Mouse (Mus musculus): ENCODE results near the gene Exoc4. TPM values are rescaled to one million over a fixed set of nuclear protein-coding genes. Genes with fewer than 3 reads are reported as not detected.

Gene Exoc4
- polyA plus RNA-seq, 1 experiment from 2014 or later, result 11.7 TPM

DNA sequence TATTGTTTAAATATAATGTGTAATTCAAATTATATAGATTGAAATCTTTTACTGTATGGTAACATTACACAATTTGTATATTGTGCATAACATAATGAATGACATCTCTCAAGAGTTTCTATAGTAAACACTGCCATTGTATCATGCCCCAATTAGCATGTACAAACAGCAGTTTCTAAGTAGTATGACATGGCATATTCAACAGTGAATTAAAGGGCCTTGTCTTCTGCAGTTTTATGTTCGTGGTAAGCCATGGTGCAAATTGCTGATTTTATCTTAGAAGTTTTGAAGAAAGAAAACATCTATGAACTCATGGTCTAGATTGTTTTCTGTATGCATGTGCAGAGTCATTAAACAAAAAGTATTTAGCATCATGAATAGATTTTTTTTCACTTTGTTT, 79.4 kb downstream of the Exoc4 start:
- H3K36me3 ChIP-seq (ENCODE audit: insufficient read depth, low read length), result peaks cover 6% of the 10 kb centered on the region; the same call in 1 of the 2 replicates
- DNase-seq (ENCODE audit: low spot score) (no peak), ATAC-seq (no peak)
- H3K4me2 ChIP-seq (replicated peaks; ENCODE audit: low read depth, low read length), result no peak overlapping the region
- no peak overlapping the region for H3K9ac ChIP-seq (replicated peaks; ENCODE audit: low read depth)
- no peaks in the 10 kb centered on the region for H3K9me3 ChIP-seq (ENCODE audit: low read length)
- H3K27ac ChIP-seq (ENCODE audit: low read length), result no peak overlapping the region
- H3K4me1 ChIP-seq (ENCODE audit: insufficient read depth, low read depth, low read length), result no peaks in the 10 kb centered on the region
- no peak overlapping the region for H3K4me3 ChIP-seq (ENCODE audit: low read depth, low read length)
- 83% methylated on average over 1 of the region's 1 CpGs for WGBS
- TF ChIP-seq EP300 (IDR thresholded peaks at IDR 0.05) (no peak), CTCF (IDR thresholded peaks at IDR 0.05) (no peak)
- H3K27me3 ChIP-seq (replicated peaks; ENCODE audit: insufficient read depth, low read length), result no peaks in the 10 kb centered on the region

DNA sequence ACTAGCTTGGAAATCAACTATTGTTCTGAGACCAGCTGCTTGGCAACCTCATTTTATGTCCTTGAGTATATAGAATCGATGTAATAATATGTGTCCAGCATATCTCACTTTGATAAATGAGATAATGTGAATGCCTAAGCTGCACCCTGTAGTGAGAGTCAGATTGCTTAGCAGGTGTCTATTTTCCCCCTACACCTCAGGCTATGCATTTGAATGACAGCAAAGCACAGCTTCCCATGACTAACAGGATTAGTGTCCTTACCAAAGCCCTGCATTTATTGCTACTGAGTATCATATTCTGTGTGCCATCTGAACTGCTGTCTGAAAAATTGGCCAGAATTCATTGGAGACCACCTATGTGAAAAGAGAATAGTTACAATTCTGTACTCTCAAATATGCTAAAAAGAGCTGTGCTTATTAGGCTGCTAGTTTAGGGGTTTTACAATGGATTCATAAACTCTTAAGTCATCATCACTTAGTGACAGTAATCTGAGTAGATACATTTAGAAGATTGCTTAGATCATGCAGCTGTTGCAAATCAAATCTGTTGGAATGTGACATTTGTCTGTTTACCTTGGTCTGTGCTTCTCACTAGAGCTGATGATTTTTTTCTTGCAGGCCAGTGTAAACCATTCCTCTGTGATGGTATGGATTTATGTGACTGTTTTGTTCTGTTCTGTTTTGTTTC, 98.3 kb downstream of the Exoc4 start:
- Histone ChIP-seq H3K4me1 (ENCODE audit: insufficient read depth, low read depth, low read length) (no peaks in the 10 kb centered on the region), H3K4me3 (ENCODE audit: low read depth, low read length) (no peak overlapping the region), H3K27ac (ENCODE audit: low read length) (no peak overlapping the region), H3K9ac (replicated peaks; ENCODE audit: low read depth) (no peak overlapping the region), H3K4me2 (replicated peaks; ENCODE audit: low read depth, low read length) (no peak overlapping the region), H3K9me3 (ENCODE audit: low read length) (no peaks in the 10 kb centered on the region), H3K27me3 (replicated peaks; ENCODE audit: insufficient read depth, low read length) (no peaks in the 10 kb centered on the region), H3K36me3 (ENCODE audit: insufficient read depth, low read length) (no peaks in the 10 kb centered on the region)
- no peak for ATAC-seq
- no peak for TF ChIP-seq EP300 (IDR thresholded peaks at IDR 0.05)
- TF ChIP-seq CTCF (IDR thresholded peaks at IDR 0.05), result no peak
- WGBS, result 58% methylated on average over 1 of the region's 1 CpGs
- no peak for DNase-seq (ENCODE audit: low spot score)

DNA sequence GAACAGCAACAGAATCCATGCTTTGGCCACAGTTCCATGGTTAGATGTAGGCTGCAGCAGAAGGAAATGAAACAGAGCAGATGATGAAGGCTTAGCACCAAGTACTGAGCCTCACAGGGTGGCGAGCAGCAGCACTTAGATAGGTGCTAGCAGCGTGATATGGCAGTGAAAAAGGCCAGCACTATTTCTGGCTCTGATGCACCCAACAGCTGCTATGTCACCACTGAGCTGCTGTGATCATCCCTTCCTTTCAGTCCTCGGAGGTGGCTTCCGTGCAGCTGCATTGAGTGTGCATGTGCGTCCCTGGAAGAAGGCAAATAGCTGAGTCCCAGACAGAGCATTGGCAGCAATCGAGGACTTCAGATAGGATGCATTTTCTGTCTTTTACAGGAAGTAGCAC, 112.7 kb downstream of the Exoc4 start:
- no peaks in the 10 kb centered on the region for H3K4me1 ChIP-seq (ENCODE audit: insufficient read depth, low read depth, low read length)
- H3K9ac ChIP-seq (replicated peaks; ENCODE audit: low read depth), result no peak overlapping the region
- no peak for TF ChIP-seq CTCF (IDR thresholded peaks at IDR 0.05)
- TF ChIP-seq EP300 (IDR thresholded peaks at IDR 0.05), result no peak
- H3K27ac ChIP-seq (ENCODE audit: low read length), result no peak overlapping the region
- WGBS, result 65% methylated on average over 6 of the region's 6 CpGs
- H3K9me3 ChIP-seq (ENCODE audit: low read length), result no peaks in the 10 kb centered on the region
- no peak overlapping the region for H3K4me3 ChIP-seq (ENCODE audit: low read depth, low read length)
- no peak overlapping the region for H3K4me2 ChIP-seq (replicated peaks; ENCODE audit: low read depth, low read length)
- DNase-seq (ENCODE audit: low spot score) (no peak), ATAC-seq (no peak)
- H3K36me3 ChIP-seq (ENCODE audit: insufficient read depth, low read length), result no peaks in the 10 kb centered on the region
- no peaks in the 10 kb centered on the region for H3K27me3 ChIP-seq (replicated peaks; ENCODE audit: insufficient read depth, low read length)

GRCm38 (mm10) chr6:33380517-33380916, 131.6 kb downstream of the Exoc4 start:
- ATAC-seq, result no peak
- WGBS, result 56% methylated on average over 3 of the region's 3 CpGs

DNA sequence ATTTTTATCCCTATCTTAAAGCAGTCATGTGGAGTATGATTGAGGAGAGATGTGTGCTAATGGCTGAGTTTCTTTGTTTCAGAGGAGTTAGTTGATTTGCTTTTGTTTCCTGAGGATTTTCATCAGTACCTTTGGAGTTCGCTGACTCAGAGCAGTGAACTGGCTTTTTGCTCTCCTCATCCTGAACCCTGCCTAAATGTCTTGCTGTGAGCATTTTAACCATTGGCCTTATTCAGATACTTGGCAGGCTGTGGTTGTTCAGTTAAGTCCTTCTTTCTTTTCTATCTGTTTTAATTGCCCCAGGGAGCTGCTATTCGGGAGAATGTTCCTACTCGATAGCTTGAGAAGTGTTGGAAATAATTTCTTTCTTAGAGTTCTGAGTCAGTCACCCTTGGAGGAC, 133.3 kb downstream of the Exoc4 start:
- H3K27ac ChIP-seq (ENCODE audit: low read length), result no peak overlapping the region
- H3K27me3 ChIP-seq (replicated peaks; ENCODE audit: insufficient read depth, low read length), result no peaks in the 10 kb centered on the region
- TF ChIP-seq CTCF (IDR thresholded peaks at IDR 0.05) (no peak), EP300 (IDR thresholded peaks at IDR 0.05) (no peak)
- H3K4me1 ChIP-seq (ENCODE audit: insufficient read depth, low read depth, low read length), result no peaks in the 10 kb centered on the region
- H3K9me3 ChIP-seq (ENCODE audit: low read length), result no peaks in the 10 kb centered on the region
- DNase-seq (ENCODE audit: low spot score), result no peak
- no peak overlapping the region for H3K9ac ChIP-seq (replicated peaks; ENCODE audit: low read depth)
- no peak overlapping the region for H3K4me2 ChIP-seq (replicated peaks; ENCODE audit: low read depth, low read length)
- H3K4me3 ChIP-seq (ENCODE audit: low read depth, low read length), result no peak overlapping the region
- 91% methylated on average over 3 of the region's 3 CpGs for WGBS
- H3K36me3 ChIP-seq (ENCODE audit: insufficient read depth, low read length), result no peaks in the 10 kb centered on the region
- ATAC-seq, result no peak

More at GRCm38 (mm10) chr6:33380517-33380916, 131.6 kb downstream of the Exoc4 start:
- no peak overlapping the region for H3K4me2 ChIP-seq (replicated peaks; ENCODE audit: low read depth, low read length)
- no peaks in the 10 kb centered on the region for H3K4me1 ChIP-seq (ENCODE audit: insufficient read depth, low read depth, low read length)
- H3K36me3 ChIP-seq (ENCODE audit: insufficient read depth, low read length), result no peaks in the 10 kb centered on the region
- no peak overlapping the region for H3K9ac ChIP-seq (replicated peaks; ENCODE audit: low read depth)
- H3K27me3 ChIP-seq (replicated peaks; ENCODE audit: insufficient read depth, low read length), result no peaks in the 10 kb centered on the region
- DNase-seq (ENCODE audit: low spot score), result no peak
- no peaks in the 10 kb centered on the region for H3K9me3 ChIP-seq (ENCODE audit: low read length)
- H3K4me3 ChIP-seq (ENCODE audit: low read depth, low read length), result no peak overlapping the region
- no peak overlapping the region for H3K27ac ChIP-seq (ENCODE audit: low read length)
- TF ChIP-seq EP300 (IDR thresholded peaks at IDR 0.05) (no peak), CTCF (IDR thresholded peaks at IDR 0.05) (no peak)

GRCm38 (mm10) chr6:33392020-33392419, 143.1 kb downstream of the Exoc4 start:
- Histone ChIP-seq H3K36me3 (ENCODE audit: insufficient read depth, low read length) (no peaks in the 10 kb centered on the region), H3K4me1 (ENCODE audit: insufficient read depth, low read depth, low read length) (no peaks in the 10 kb centered on the region), H3K4me3 (ENCODE audit: low read depth, low read length) (no peak overlapping the region), H3K27me3 (replicated peaks; ENCODE audit: insufficient read depth, low read length) (no peaks in the 10 kb centered on the region), H3K4me2 (replicated peaks; ENCODE audit: low read depth, low read length) (no peak overlapping the region), H3K9me3 (ENCODE audit: low read length) (no peaks in the 10 kb centered on the region), H3K9ac (replicated peaks; ENCODE audit: low read depth) (no peak overlapping the region), H3K27ac (ENCODE audit: low read length) (no peak overlapping the region)
- ATAC-seq (no peak), DNase-seq (ENCODE audit: low spot score) (no peak)
- TF ChIP-seq CTCF (IDR thresholded peaks at IDR 0.05), result peak; percentile 48
- TF ChIP-seq EP300 (IDR thresholded peaks at IDR 0.05), result no peak
- 86% methylated on average over 2 of the region's 2 CpGs for WGBS

Data from lung, postnatal 0 days (tissue).